Mouse (Mus musculus) heart, embryonic 15.5 days (tissue): Measurements from ENCODE around the gene Ndufaf2. TPM values are rescaled to one million over a fixed set of nuclear protein-coding genes. Genes with fewer than 3 reads are reported as not detected.

Experiments used
- ATAC-seq: fragments of 200-750 bp; cut with Nextera tagmentation; replicated peaks from 2 replicates; pipeline ENCODE4 v1.8.0; 2017; ENCODE audit warnings: low read depth, moderate TSS enrichment; ENCODE audit not compliant: insufficient number of reproducible peaks, insufficient read depth, low FRiP score
- H3K27ac ChIP-seq: fragments of 300-500 bp; sonication (generic); 2 replicates; pipeline ENCODE4 v1.5.1; 2015; ENCODE audit warnings: mild to moderate bottlenecking, inconsistent platforms
- H3K27me3 ChIP-seq: fragments of 300-500 bp; sonication (generic); 2 replicates; pipeline ENCODE4 v1.6.1; 2015; ENCODE audit warnings: inconsistent platforms
- H3K36me3 ChIP-seq: fragments of 300-500 bp; sonication (generic); 2 replicates; pipeline ENCODE4 v1.6.1; 2015; ENCODE audit warnings: mild to moderate bottlenecking, inconsistent platforms
- H3K4me1 ChIP-seq: fragments of 300-500 bp; sonication (generic); replicated peaks from 2 replicates; pipeline ENCODE4 v1.6.1; 2015; ENCODE audit warnings: inconsistent platforms
- H3K4me2 ChIP-seq: fragments of 300-500 bp; sonication (generic); 2 replicates; pipeline ENCODE4 v1.6.1; 2015; ENCODE audit warnings: inconsistent platforms, mild to moderate bottlenecking, moderate library complexity
- H3K4me3 ChIP-seq: fragments of 300-500 bp; sonication (generic); 2 replicates; pipeline ENCODE4 v1.5.1; 2015; ENCODE audit warnings: mild to moderate bottlenecking, inconsistent platforms
- H3K9ac ChIP-seq: fragments of 300-500 bp; sonication (generic); 2 replicates; pipeline ENCODE4 v1.6.1; 2015; ENCODE audit warnings: mild to moderate bottlenecking, inconsistent platforms
- H3K9me3 ChIP-seq: fragments of 300-500 bp; sonication (generic); replicated peaks from 2 replicates; pipeline ENCODE4 v1.6.1; 2016; ENCODE audit warnings: inconsistent platforms
- WGBS: fragments of 180-500 bp; shearing (Covaris S2); methylation state at CpG from one replicate; pipeline ENCODE4 v1.1.7; 2015; ENCODE audit warnings: mixed read lengths; 5-methylcytosine and 5-hydroxymethylcytosine counted together
- polyA plus RNA-seq: library from polyadenylated mRNA; unstranded; fragments of >200 nt; fragmentation: Nextera tagmentation; extraction: Ambion mirVana; gene quantifications from 2 replicates; pipeline ENCODE4 v1.2.1, GENCODE M21; 2015

Ndufaf2 gene
- polyA plus RNA-seq, 1 experiment from 2014 or later: 58.8 TPM

DNA sequence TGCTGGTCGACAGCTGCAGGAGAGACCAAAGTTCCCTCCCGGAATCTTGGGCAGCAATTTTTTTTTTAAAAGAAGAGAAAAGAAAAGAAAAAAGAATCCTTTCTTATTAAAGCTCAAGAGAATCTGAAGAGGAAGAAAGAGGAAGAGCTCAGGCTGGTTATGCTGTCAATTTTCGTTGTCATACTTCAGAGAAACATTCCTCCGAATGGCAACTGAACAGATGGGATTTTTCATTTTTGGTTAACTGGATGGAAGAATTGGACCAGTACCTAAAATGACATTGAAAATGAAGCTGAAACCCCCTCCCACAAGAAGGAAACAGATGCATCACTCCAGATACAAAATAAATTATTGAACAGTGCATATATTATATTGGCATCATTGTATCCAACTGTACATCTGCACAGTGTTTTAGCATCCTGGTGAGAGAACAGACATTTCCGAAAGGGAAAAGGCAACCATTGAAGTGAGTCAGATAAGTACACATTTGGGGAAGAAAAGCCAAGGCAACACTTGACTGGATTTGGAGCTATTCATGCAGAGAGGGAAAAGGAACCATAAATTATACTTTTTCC lies 19.9 kb downstream of the Ndufaf2 start:
- Histone ChIP-seq H3K36me3 (no peaks in the 10 kb centered on the region), H3K9me3 (no peaks in the 10 kb centered on the region), H3K4me3 (no peak overlapping the region), H3K27ac (no peak overlapping the region), H3K9ac (no peak overlapping the region), H3K27me3 (no peaks in the 10 kb centered on the region), H3K4me2 (no peak overlapping the region), H3K4me1 (no peaks in the 10 kb centered on the region)
- ATAC-seq: no peak
- WGBS: 82% methylated on average over 5 of the region's 5 CpGs

DNA sequence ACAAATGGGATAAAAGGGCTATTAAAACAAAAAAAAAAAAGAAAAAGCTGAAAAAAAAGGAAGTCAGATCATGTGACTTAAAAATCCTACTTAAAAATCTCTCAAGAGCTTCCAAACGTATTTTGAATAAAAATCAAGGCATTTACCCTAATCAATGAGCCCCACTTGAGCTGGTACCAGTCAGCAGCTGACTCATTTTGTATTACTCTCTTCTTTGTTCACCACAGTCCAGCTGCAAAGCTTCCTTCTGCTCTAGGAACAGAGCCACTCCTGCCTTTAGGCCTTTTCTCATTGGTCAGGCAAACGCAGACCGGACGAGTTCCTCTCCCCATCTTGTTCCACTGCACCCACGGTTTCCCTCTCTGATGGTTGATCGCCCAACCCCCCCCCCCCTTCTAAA lies 22.8 kb downstream of the Ndufaf2 start:
- no peak overlapping the region for H3K27ac ChIP-seq
- H3K36me3 ChIP-seq: no peaks in the 10 kb centered on the region
- no peaks in the 10 kb centered on the region for H3K27me3 ChIP-seq
- no peak overlapping the region for H3K9ac ChIP-seq
- ATAC-seq: no peak
- H3K4me1 ChIP-seq: peaks cover 7% of the 10 kb centered on the region
- H3K9me3 ChIP-seq: no peaks in the 10 kb centered on the region
- H3K4me2 ChIP-seq: no peak overlapping the region
- 81% methylated on average over 6 of the region's 6 CpGs for WGBS
- no peak overlapping the region for H3K4me3 ChIP-seq

DNA sequence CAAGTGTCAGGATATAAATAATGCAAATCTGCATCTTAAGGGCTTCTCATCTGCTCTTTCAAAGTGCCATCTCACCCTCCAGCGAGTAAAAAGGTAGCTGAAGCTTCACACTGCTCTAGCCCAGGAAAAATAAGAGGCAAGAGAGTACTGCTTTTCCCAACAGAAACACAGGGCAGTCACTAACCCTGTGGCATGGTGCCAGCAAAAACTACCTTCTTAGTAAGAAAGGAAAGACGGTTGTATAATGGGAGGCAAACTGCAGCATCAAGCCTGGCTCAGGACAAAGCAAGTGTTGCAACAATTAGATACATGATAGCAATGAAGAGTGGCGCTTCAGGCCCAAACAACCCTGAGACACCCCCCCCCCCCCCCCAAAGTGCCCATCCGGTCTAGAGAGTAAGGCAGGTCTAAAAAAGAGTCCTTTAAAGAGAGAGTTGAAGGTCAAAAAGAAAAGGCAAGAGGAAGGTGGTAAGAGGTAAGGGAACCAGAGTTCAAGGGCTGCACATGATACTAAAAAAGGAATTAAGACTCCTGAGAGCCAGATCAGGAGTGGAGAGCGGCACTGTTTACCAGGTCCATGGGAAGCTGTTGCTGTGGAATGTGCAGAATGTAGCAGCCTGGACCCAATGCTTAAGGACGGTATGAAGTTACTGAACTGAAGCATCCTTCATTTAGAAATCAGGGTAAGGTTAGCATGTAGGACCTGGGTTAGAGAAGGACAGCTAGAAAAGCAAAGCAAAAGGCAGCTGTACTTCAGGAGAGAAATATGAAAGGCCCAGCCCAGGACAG lies 26.2 kb downstream of the Ndufaf2 start:
- H3K36me3 ChIP-seq: no peaks in the 10 kb centered on the region
- peak overlapping the region; percentile 9; the same call in 1 of the 2 replicates for H3K27ac ChIP-seq
- peaks cover 7% of the 10 kb centered on the region for H3K4me1 ChIP-seq
- H3K4me3 ChIP-seq: no peak overlapping the region
- H3K4me2 ChIP-seq: no peak overlapping the region
- 40% methylated on average over 6 of the region's 6 CpGs for WGBS
- no peaks in the 10 kb centered on the region for H3K9me3 ChIP-seq
- no peak overlapping the region for H3K9ac ChIP-seq
- H3K27me3 ChIP-seq: no peaks in the 10 kb centered on the region
- ATAC-seq: no peak

DNA sequence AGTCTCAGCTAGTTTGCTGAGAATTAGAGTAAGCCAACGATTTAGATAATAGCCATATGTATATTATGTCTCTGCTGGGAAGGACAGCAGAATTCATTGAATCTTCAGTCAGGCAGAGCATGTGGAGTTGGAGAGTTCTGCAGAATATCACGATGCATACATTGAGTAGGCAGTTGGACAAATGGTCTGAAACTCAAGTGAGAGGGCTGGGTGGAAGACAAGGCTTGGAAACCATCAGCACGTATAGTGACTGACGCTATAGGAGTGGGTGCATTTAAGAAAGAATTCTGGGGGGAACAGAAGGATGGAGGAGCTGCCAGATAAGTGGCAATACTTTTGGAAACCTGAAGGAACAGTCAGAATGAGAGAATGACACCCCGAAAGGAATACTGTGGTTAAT lies 27.7 kb downstream of the Ndufaf2 start:
- 91% methylated on average over 5 of the region's 5 CpGs for whole genome bisulfite sequencing
- no peaks in the 10 kb centered on the region for H3K36me3 ChIP-seq
- no peak overlapping the region for H3K27ac ChIP-seq
- H3K4me3 ChIP-seq: no peak overlapping the region
- no peak overlapping the region for H3K9ac ChIP-seq
- no peak overlapping the region for H3K4me2 ChIP-seq
- H3K4me1 ChIP-seq: peaks cover 7% of the 10 kb centered on the region
- H3K27me3 ChIP-seq: no peaks in the 10 kb centered on the region
- H3K9me3 ChIP-seq: no peaks in the 10 kb centered on the region
- no peak for ATAC-seq

- WGBS: 64% methylated on average over 7 of the region's 7 CpGs
- Histone ChIP-seq H3K27me3 (no peaks in the 10 kb centered on the region), H3K9me3 (no peaks in the 10 kb centered on the region), H3K4me2 (no peak overlapping the region), H3K4me1 (peaks cover 7% of the 10 kb centered on the region), H3K4me3 (no peak overlapping the region), H3K27ac (no peak overlapping the region), H3K9ac (no peak overlapping the region), H3K36me3 (no peaks in the 10 kb centered on the region)
- no peak for ATAC-seq
Observed at GRCm38 (mm10) chr13:108129070-108129469, 29.4 kb downstream of the Ndufaf2 start.

- 55% methylated on average over 1 of the region's 1 CpGs for WGBS
- Histone ChIP-seq H3K27ac (no peak overlapping the region), H3K4me3 (no peak overlapping the region), H3K27me3 (no peaks in the 10 kb centered on the region), H3K36me3 (no peaks in the 10 kb centered on the region), H3K4me1 (peaks cover 7% of the 10 kb centered on the region), H3K4me2 (no peak overlapping the region), H3K9ac (no peak overlapping the region), H3K9me3 (no peaks in the 10 kb centered on the region)
- ATAC-seq: no peak
Observed at GRCm38 (mm10) chr13:108127883-108128282, 30.5 kb downstream of the Ndufaf2 start.

GRCm38 (mm10) chr13:108127130-108127529 lies 31.3 kb downstream of the Ndufaf2 start:
- ATAC-seq: no peak

GRCm38 (mm10) chr13:108126246-108126645 lies 32.2 kb downstream of the Ndufaf2 start:
- Histone ChIP-seq H3K36me3 (no peaks in the 10 kb centered on the region), H3K4me2 (no peak overlapping the region), H3K4me1 (no peaks in the 10 kb centered on the region), H3K27ac (no peak overlapping the region), H3K27me3 (no peaks in the 10 kb centered on the region), H3K4me3 (no peak overlapping the region), H3K9ac (no peak overlapping the region), H3K9me3 (no peaks in the 10 kb centered on the region)
- no peak for ATAC-seq
- WGBS: 88% methylated on average over 2 of the region's 2 CpGs

More at GRCm38 (mm10) chr13:108127130-108127529, 31.3 kb downstream of the Ndufaf2 start:
- no peak overlapping the region for H3K4me2 ChIP-seq
- H3K27me3 ChIP-seq: no peaks in the 10 kb centered on the region
- peaks cover 1% of the 10 kb centered on the region for H3K4me1 ChIP-seq
- no peaks in the 10 kb centered on the region for H3K9me3 ChIP-seq
- WGBS: 0% methylated on average over 1 of the region's 1 CpGs
- H3K4me3 ChIP-seq: no peak overlapping the region
- no peak overlapping the region for H3K9ac ChIP-seq
- no peak overlapping the region for H3K27ac ChIP-seq
- no peaks in the 10 kb centered on the region for H3K36me3 ChIP-seq

DNA sequence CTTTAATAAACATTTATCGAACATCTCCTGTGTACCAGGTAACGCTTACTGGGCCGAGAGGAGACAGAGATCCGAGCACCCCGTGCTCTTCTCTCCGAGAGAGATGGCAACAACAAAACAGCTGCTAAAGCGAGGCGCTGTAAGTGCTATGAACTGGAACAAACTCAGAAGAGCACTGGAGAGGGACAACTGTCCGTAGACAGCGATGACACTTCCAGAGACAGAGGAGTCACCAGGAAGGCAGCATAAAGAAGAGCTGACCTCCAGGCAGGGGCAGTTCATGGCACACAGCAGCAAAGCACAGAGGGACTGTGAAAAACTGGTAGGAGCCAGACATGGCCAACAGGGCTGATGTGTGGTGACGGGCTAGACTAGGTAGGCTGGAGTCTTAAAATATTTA lies 34.3 kb downstream of the Ndufaf2 start:
- Histone ChIP-seq H3K27me3 (no peaks in the 10 kb centered on the region), H3K9ac (no peak overlapping the region), H3K36me3 (no peaks in the 10 kb centered on the region), H3K4me2 (no peak overlapping the region), H3K4me1 (peaks cover 4% of the 10 kb centered on the region; the same call in 1 of the 2 replicates), H3K4me3 (no peak overlapping the region), H3K27ac (no peak overlapping the region), H3K9me3 (no peaks in the 10 kb centered on the region)
- ATAC-seq: no peak
- 80% methylated on average over 11 of the region's 11 CpGs for WGBS

DNA sequence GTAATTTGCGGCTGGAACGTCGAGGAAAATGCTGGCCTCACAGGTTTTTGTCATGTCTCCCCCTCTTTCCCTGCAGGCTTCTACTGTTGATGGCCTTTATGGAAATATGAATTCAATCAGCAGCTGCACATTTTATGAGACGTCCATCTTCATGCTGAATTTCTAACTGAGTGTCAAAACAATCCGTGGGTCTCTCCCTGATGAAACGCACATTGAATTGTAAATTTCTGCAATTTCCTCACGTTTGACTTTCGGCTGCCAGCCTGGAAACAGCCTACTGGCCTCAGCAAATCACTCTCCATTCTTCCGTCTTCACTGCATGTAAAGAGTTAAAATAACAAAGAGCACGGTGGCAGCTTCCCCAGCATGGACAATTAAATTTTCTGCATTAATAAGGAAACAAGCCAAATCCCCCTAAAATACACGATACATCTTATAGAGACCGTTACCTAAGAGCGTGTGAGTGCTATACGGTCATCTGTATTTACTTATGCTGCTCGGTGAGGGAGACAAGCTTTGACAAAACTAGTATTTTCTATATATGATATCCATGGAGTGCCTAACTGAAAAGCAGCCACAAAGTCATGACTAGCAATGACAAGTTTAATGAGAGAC lies 35.2 kb downstream of the Ndufaf2 start:
- 72% methylated on average over 15 of the region's 15 CpGs for WGBS
- Histone ChIP-seq H3K27me3 (no peaks in the 10 kb centered on the region), H3K4me2 (no peak overlapping the region), H3K27ac (no peak overlapping the region), H3K9me3 (no peaks in the 10 kb centered on the region), H3K9ac (no peak overlapping the region), H3K4me1 (peaks cover 6% of the 10 kb centered on the region), H3K4me3 (no peak overlapping the region), H3K36me3 (no peaks in the 10 kb centered on the region)
- no peak for ATAC-seq

GRCm38 (mm10) chr13:108119411-108120310 lies 38.8 kb downstream of the Ndufaf2 start:
- no peaks in the 10 kb centered on the region for H3K9me3 ChIP-seq
- no peak overlapping the region for H3K9ac ChIP-seq
- no peak overlapping the region for H3K4me3 ChIP-seq
- H3K27ac ChIP-seq: no peak overlapping the region
- no peaks in the 10 kb centered on the region for H3K36me3 ChIP-seq
- H3K4me1 ChIP-seq: peaks cover 12% of the 10 kb centered on the region
- no peak for ATAC-seq
- WGBS: 35% methylated on average over 9 of the region's 9 CpGs
- H3K4me2 ChIP-seq: no peak overlapping the region
- no peaks in the 10 kb centered on the region for H3K27me3 ChIP-seq
